Mouse (Mus musculus): ENCODE data around the gene Atp2b2. TPM values are rescaled to one million over a fixed set of nuclear protein-coding genes. Genes with fewer than 3 reads are reported as not detected.
A peak's percentile ranks its signal among the peaks of the same experiment; 100 is the strongest.

Atp2b2 gene
- polyA plus RNA-seq, 1 experiment from 2014 or later, result 13.5 TPM

- no peak overlapping the region for H3K4me3 ChIP-seq (replicated peaks)
- H3K4me1 ChIP-seq (replicated peaks), result no peaks in the 10 kb centered on the region
- no peaks in the 10 kb centered on the region for H3K27me3 ChIP-seq
- H3K4me2 ChIP-seq (replicated peaks), result no peak overlapping the region
- H3K36me3 ChIP-seq, result no peaks in the 10 kb centered on the region
- no peaks in the 10 kb centered on the region for H3K9me3 ChIP-seq
- no peak for ATAC-seq
- WGBS, result 88% methylated on average over 6 of the region's 6 CpGs
- H3K27ac ChIP-seq, result no peak overlapping the region
- H3K9ac ChIP-seq (replicated peaks), result no peak overlapping the region
Measured at GRCm38 (mm10) chr6:114011976-114012375, 30.4 kb downstream of the Atp2b2 start.

- 79% methylated on average over 3 of the region's 3 CpGs for WGBS
- H3K4me1 ChIP-seq (replicated peaks), result no peaks in the 10 kb centered on the region
- H3K4me2 ChIP-seq (replicated peaks), result no peak overlapping the region
- H3K27ac ChIP-seq, result no peak overlapping the region
- no peaks in the 10 kb centered on the region for H3K9me3 ChIP-seq
- ATAC-seq, result no peak
- H3K4me3 ChIP-seq (replicated peaks), result no peak overlapping the region
- H3K27me3 ChIP-seq, result no peaks in the 10 kb centered on the region
- no peak overlapping the region for H3K9ac ChIP-seq (replicated peaks)
- no peaks in the 10 kb centered on the region for H3K36me3 ChIP-seq
Measured at GRCm38 (mm10) chr6:114003796-114004195, 38.6 kb downstream of the Atp2b2 start.

- H3K27me3 ChIP-seq, result no peaks in the 10 kb centered on the region
- no peaks in the 10 kb centered on the region for H3K9me3 ChIP-seq
- no peaks in the 10 kb centered on the region for H3K36me3 ChIP-seq
- 76% methylated on average over 6 of the region's 6 CpGs for WGBS
- H3K27ac ChIP-seq, result no peak overlapping the region
- no peak for ATAC-seq
- no peaks in the 10 kb centered on the region for H3K4me1 ChIP-seq (replicated peaks)
- H3K9ac ChIP-seq (replicated peaks), result no peak overlapping the region
- H3K4me2 ChIP-seq (replicated peaks), result no peak overlapping the region
- no peak overlapping the region for H3K4me3 ChIP-seq (replicated peaks)
Measured at GRCm38 (mm10) chr6:114000928-114001327, 41.5 kb downstream of the Atp2b2 start.

GRCm38 (mm10) chr6:114000304-114000703 lies 42.1 kb downstream of the Atp2b2 start:
- WGBS, result 59% methylated on average over 7 of the region's 7 CpGs
- Histone ChIP-seq H3K4me2 (replicated peaks) (no peak overlapping the region), H3K4me3 (replicated peaks) (no peak overlapping the region), H3K27ac (no peak overlapping the region), H3K9me3 (no peaks in the 10 kb centered on the region), H3K9ac (replicated peaks) (no peak overlapping the region), H3K27me3 (no peaks in the 10 kb centered on the region), H3K4me1 (replicated peaks) (no peaks in the 10 kb centered on the region), H3K36me3 (no peaks in the 10 kb centered on the region)
- no peak for ATAC-seq

- WGBS, result 95% methylated on average over 2 of the region's 2 CpGs
- no peak overlapping the region for H3K9ac ChIP-seq (replicated peaks)
- no peaks in the 10 kb centered on the region for H3K4me1 ChIP-seq (replicated peaks)
- no peak overlapping the region for H3K4me3 ChIP-seq (replicated peaks)
- no peak overlapping the region for H3K4me2 ChIP-seq (replicated peaks)
- H3K27ac ChIP-seq, result no peak overlapping the region
- H3K36me3 ChIP-seq, result no peaks in the 10 kb centered on the region
- no peaks in the 10 kb centered on the region for H3K9me3 ChIP-seq
- H3K27me3 ChIP-seq, result no peaks in the 10 kb centered on the region
- no peak for ATAC-seq
Measured at GRCm38 (mm10) chr6:113998413-113998812, 44.0 kb downstream of the Atp2b2 start.

GRCm38 (mm10) chr6:113994176-113994575 lies 48.2 kb downstream of the Atp2b2 start:
- H3K9me3 ChIP-seq, result no peaks in the 10 kb centered on the region
- no peak overlapping the region for H3K4me3 ChIP-seq (replicated peaks)
- no peak for ATAC-seq
- 94% methylated on average over 5 of the region's 5 CpGs for WGBS
- H3K4me2 ChIP-seq (replicated peaks), result no peak overlapping the region
- H3K27ac ChIP-seq, result no peak overlapping the region
- no peak overlapping the region for H3K9ac ChIP-seq (replicated peaks)
- H3K36me3 ChIP-seq, result no peaks in the 10 kb centered on the region
- H3K27me3 ChIP-seq, result no peaks in the 10 kb centered on the region
- peaks cover 7% of the 10 kb centered on the region for H3K4me1 ChIP-seq (replicated peaks)

- H3K4me1 ChIP-seq (replicated peaks), result peaks cover 7% of the 10 kb centered on the region
- WGBS, result 91% methylated on average over 2 of the region's 2 CpGs
- H3K9me3 ChIP-seq, result no peaks in the 10 kb centered on the region
- no peak for ATAC-seq
- no peak overlapping the region for H3K4me3 ChIP-seq (replicated peaks)
- H3K27ac ChIP-seq, result no peak overlapping the region
- H3K4me2 ChIP-seq (replicated peaks), result no peak overlapping the region
- no peaks in the 10 kb centered on the region for H3K27me3 ChIP-seq
- H3K36me3 ChIP-seq, result no peaks in the 10 kb centered on the region
- H3K9ac ChIP-seq (replicated peaks), result no peak overlapping the region
Measured at GRCm38 (mm10) chr6:113992101-113992500, 50.3 kb downstream of the Atp2b2 start.

GRCm38 (mm10) chr6:113991482-113991881 lies 50.9 kb downstream of the Atp2b2 start:
- H3K27ac ChIP-seq, result no peak overlapping the region

GRCm38 (mm10) chr6:113990044-113990443 lies 52.4 kb downstream of the Atp2b2 start:
- Histone ChIP-seq H3K36me3 (no peaks in the 10 kb centered on the region), H3K9ac (replicated peaks) (no peak overlapping the region), H3K4me1 (replicated peaks) (peaks cover 10% of the 10 kb centered on the region), H3K27me3 (no peaks in the 10 kb centered on the region), H3K4me3 (replicated peaks) (no peak overlapping the region), H3K9me3 (no peaks in the 10 kb centered on the region), H3K27ac (no peak overlapping the region), H3K4me2 (replicated peaks) (no peak overlapping the region)
- 17% methylated on average over 1 of the region's 1 CpGs for WGBS
- ATAC-seq, result no peak

More at GRCm38 (mm10) chr6:113991482-113991881, 50.9 kb downstream of the Atp2b2 start:
- ATAC-seq, result peak; percentile 50
- Histone ChIP-seq H3K4me3 (replicated peaks) (no peak overlapping the region), H3K4me2 (replicated peaks) (no peak overlapping the region), H3K9ac (replicated peaks) (no peak overlapping the region), H3K9me3 (no peaks in the 10 kb centered on the region), H3K4me1 (replicated peaks) (peaks cover 10% of the 10 kb centered on the region), H3K27me3 (no peaks in the 10 kb centered on the region), H3K36me3 (no peaks in the 10 kb centered on the region)
- WGBS, result 34% methylated on average over 11 of the region's 11 CpGs

GRCm38 (mm10) chr6:113988521-113988920 lies 53.9 kb downstream of the Atp2b2 start:
- Histone ChIP-seq H3K4me3 (replicated peaks) (no peak overlapping the region), H3K36me3 (no peaks in the 10 kb centered on the region), H3K27ac (no peak overlapping the region), H3K4me2 (replicated peaks) (no peak overlapping the region), H3K9ac (replicated peaks) (no peak overlapping the region), H3K27me3 (no peaks in the 10 kb centered on the region), H3K9me3 (no peaks in the 10 kb centered on the region), H3K4me1 (replicated peaks) (peaks cover 10% of the 10 kb centered on the region)
- WGBS, result 91% methylated on average over 2 of the region's 2 CpGs
- ATAC-seq, result no peak

- Histone ChIP-seq H3K36me3 (no peaks in the 10 kb centered on the region), H3K4me1 (replicated peaks) (peaks cover 6% of the 10 kb centered on the region), H3K9ac (replicated peaks) (no peak overlapping the region), H3K9me3 (no peaks in the 10 kb centered on the region), H3K4me3 (replicated peaks) (no peak overlapping the region), H3K27me3 (no peaks in the 10 kb centered on the region), H3K27ac (no peak overlapping the region), H3K4me2 (replicated peaks) (no peak overlapping the region)
- 0 out of 2 replicates have a peak, but pooled peaks have one; percentile 34 for ATAC-seq
- WGBS, result 73% methylated on average over 4 of the region's 4 CpGs
Measured at GRCm38 (mm10) chr6:113986671-113987070, 55.7 kb downstream of the Atp2b2 start.

GRCm38 (mm10) chr6:113978673-113979072 lies 63.7 kb downstream of the Atp2b2 start:
- no peaks in the 10 kb centered on the region for H3K9me3 ChIP-seq
- H3K4me1 ChIP-seq (replicated peaks), result no peaks in the 10 kb centered on the region
- H3K4me3 ChIP-seq (replicated peaks), result no peak overlapping the region
- H3K27me3 ChIP-seq, result no peaks in the 10 kb centered on the region
- ATAC-seq, result no peak
- no peak overlapping the region for H3K27ac ChIP-seq
- no peak overlapping the region for H3K9ac ChIP-seq (replicated peaks)
- H3K36me3 ChIP-seq, result no peaks in the 10 kb centered on the region
- 86% methylated on average over 8 of the region's 8 CpGs for WGBS
- no peak overlapping the region for H3K4me2 ChIP-seq (replicated peaks)

- Histone ChIP-seq H3K4me1 (replicated peaks) (no peaks in the 10 kb centered on the region), H3K27me3 (no peaks in the 10 kb centered on the region), H3K9me3 (no peaks in the 10 kb centered on the region), H3K36me3 (no peaks in the 10 kb centered on the region), H3K27ac (no peak overlapping the region), H3K9ac (replicated peaks) (no peak overlapping the region), H3K4me2 (replicated peaks) (no peak overlapping the region), H3K4me3 (replicated peaks) (no peak overlapping the region)
- no peak for ATAC-seq
- WGBS, result 90% methylated on average over 5 of the region's 5 CpGs
Measured at GRCm38 (mm10) chr6:113978091-113978650, 64.2 kb downstream of the Atp2b2 start.
